Mouse (Mus musculus) intestine, embryonic 14.5 days (tissue): ENCODE data around the gene Card14. TPM values are rescaled to one million over a fixed set of nuclear protein-coding genes. Genes with fewer than 3 reads are reported as not detected.
A peak's percentile ranks its signal among the peaks of the same experiment; 100 is the strongest.

Experiments used
- ATAC-seq: fragments of 200-750 bp; cut with Nextera tagmentation; replicated peaks from 2 replicates; pipeline ENCODE4 v1.8.0; 2017; ENCODE audit warnings: low read depth, moderate number of reproducible peaks, moderate TSS enrichment, moderate library complexity; ENCODE audit not compliant: low FRiP score, low TSS enrichment
- DNase-seq: peaks from one replicate; pipeline ENCODE4 v3.0.0-alpha.2; 2018; ENCODE audit warnings: low spot score
- H3K27ac ChIP-seq: fragments of 300-500 bp; sonication (generic); 2 replicates; pipeline ENCODE4 v1.5.1; 2014; ENCODE audit warnings: low read depth, mild to moderate bottlenecking, control low read depth
- H3K27me3 ChIP-seq: fragments of 300-500 bp; sonication (generic); replicated peaks from 2 replicates; pipeline ENCODE4 v1.6.1; 2014; ENCODE audit warnings: low read length, control low read depth; ENCODE audit not compliant: control insufficient read depth, insufficient read depth
- H3K36me3 ChIP-seq: fragments of 300-500 bp; sonication (generic); 2 replicates; pipeline ENCODE4 v1.6.1; 2014; ENCODE audit warnings: low read length, control low read depth; ENCODE audit not compliant: control insufficient read depth, insufficient read depth
- H3K4me1 ChIP-seq: fragments of 300-500 bp; sonication (generic); replicated peaks from 2 replicates; pipeline ENCODE4 v1.6.1; 2014; ENCODE audit warnings: low read length, control low read depth, mixed read lengths; ENCODE audit not compliant: control insufficient read depth, insufficient read depth
- H3K4me2 ChIP-seq: fragments of 300-500 bp; sonication (generic); 2 replicates; pipeline ENCODE4 v1.6.1; 2014; ENCODE audit warnings: low read length
- H3K4me3 ChIP-seq: fragments of 300-500 bp; sonication (generic); 2 replicates; pipeline ENCODE4 v1.5.1; 2014; ENCODE audit warnings: low read depth, low read length, control low read depth, mixed read lengths
- H3K9ac ChIP-seq: fragments of 300-500 bp; sonication (generic); 2 replicates; pipeline ENCODE4 v1.6.1; 2014; ENCODE audit warnings: mild to moderate bottlenecking, low read length
- H3K9me3 ChIP-seq: fragments of 300-500 bp; sonication (generic); 2 replicates; pipeline ENCODE4 v1.6.1; 2016; ENCODE audit warnings: low read length, control low read depth; ENCODE audit not compliant: control insufficient read depth
- WGBS: fragments of 180-500 bp; shearing (Covaris S2); extraction: QIAGEN DNeasy Blood & Tissue Kit; methylation state at CpG from one replicate; pipeline ENCODE4 v1.1.7; 2014; 5-methylcytosine and 5-hydroxymethylcytosine counted together
- polyA plus RNA-seq: library from polyadenylated mRNA; unstranded; fragments of >200 nt; fragmentation: Nextera tagmentation; extraction: Ambion mirVana; gene quantifications from 2 replicates; pipeline ENCODE4 v1.2.1, GENCODE M21; 2014

Card14 gene
- polyA plus RNA-seq, 1 experiment from 2014 or later, result 2.8 TPM

DNA sequence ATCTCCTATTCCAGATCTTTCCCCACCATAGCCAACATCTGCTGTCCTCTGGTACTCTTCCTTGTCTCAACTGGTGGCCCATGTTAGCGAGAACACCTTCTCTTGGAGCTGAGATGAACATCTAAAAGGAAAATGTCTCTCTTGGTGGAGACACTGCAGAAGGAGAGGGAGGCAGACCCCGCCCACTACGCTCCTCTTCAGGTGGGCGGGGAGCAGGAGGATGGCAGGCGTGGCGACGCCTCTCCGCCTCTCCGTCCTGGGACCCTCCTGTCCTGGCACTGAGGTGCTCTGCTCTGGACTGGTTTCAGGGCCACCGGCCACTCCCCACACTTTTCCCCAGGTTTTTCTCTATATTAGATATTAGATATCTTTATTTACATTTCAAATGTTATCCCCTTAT lies 3.1 kb downstream of the Card14 start:
- H3K4me3 ChIP-seq, result no peak overlapping the region
- H3K4me2 ChIP-seq, result no peak overlapping the region
- 15% methylated on average over 10 of the region's 10 CpGs for WGBS
- H3K4me1 ChIP-seq, result no peaks in the 10 kb centered on the region
- H3K27me3 ChIP-seq, result no peaks in the 10 kb centered on the region
- no peak overlapping the region for H3K27ac ChIP-seq
- H3K9ac ChIP-seq, result no peak overlapping the region
- no peaks in the 10 kb centered on the region for H3K36me3 ChIP-seq
- no peak for ATAC-seq
- no peak for DNase-seq
- no peaks in the 10 kb centered on the region for H3K9me3 ChIP-seq

DNA sequence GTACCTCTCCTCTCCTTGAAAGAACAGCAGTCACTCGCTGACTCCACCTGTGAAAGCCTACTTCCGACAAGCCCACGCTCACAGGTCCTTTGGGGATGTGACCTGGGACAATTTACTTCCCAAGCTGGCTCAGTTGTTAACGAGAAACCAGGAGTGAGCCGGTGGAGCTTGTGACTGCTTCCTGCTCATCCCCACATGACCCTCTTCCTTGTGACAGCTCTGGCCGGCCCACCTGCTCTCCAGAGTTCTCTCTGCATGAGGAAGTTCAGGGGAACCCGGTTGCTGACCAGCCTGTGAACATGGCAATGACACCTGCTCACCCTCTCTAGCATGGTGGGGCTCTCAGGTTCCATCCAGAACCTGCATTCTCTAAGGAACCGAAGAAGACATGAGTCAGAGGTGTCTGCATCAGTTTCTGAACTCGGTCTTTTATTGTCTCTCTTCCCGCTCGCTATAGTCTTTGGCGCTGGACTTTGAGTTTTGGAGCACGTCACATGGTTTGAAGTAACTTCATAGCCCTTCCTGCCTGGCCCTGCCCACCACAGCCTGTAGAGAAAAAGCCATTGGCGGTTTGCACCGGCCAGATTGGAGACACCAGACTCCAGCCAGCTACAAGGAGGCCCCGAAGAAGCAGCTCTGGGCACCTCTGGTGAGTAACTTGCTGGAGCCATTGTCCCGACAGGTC lies 6.8 kb downstream of the Card14 start:
- Histone ChIP-seq H3K36me3 (no peaks in the 10 kb centered on the region), H3K27me3 (no peaks in the 10 kb centered on the region), H3K27ac (peak overlapping the region; percentile 80), H3K4me1 (no peaks in the 10 kb centered on the region), H3K9me3 (no peaks in the 10 kb centered on the region), H3K4me3 (peak overlapping the region; percentile 11; the same call in 1 of the 2 replicates), H3K9ac (no peak overlapping the region), H3K4me2 (peak overlapping the region; percentile 38)
- DNase-seq, result peak; percentile 76
- 64% methylated on average over 17 of the region's 17 CpGs for WGBS
- peak; percentile 79 for ATAC-seq

DNA sequence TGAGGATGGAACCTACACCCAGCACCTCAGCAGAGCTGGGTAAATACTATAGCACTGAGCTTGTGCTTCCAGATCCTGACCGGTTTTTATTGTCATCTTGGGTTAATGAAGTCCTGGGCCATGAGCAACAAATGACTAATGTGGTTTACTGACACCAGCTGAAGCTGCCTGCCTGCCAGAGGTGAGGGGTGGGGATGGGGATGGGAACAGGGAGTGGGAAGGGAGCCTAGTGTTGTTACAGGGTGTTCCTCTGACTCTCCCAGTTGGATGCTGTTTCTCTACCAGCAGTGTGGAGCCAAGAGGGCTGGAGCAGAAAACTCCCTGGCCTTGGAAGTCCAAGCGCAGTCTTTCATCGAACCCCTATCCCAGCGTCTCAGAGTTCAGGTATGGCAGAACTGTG lies 9.2 kb downstream of the Card14 start:
- no peaks in the 10 kb centered on the region for H3K9me3 ChIP-seq
- H3K4me1 ChIP-seq, result no peaks in the 10 kb centered on the region
- no peak overlapping the region for H3K27ac ChIP-seq
- no peaks in the 10 kb centered on the region for H3K36me3 ChIP-seq
- 79% methylated on average over 4 of the region's 4 CpGs for WGBS
- no peak for ATAC-seq
- DNase-seq, result no peak
- no peak overlapping the region for H3K9ac ChIP-seq
- no peaks in the 10 kb centered on the region for H3K27me3 ChIP-seq
- H3K4me3 ChIP-seq, result no peak overlapping the region
- H3K4me2 ChIP-seq, result no peak overlapping the region

DNA sequence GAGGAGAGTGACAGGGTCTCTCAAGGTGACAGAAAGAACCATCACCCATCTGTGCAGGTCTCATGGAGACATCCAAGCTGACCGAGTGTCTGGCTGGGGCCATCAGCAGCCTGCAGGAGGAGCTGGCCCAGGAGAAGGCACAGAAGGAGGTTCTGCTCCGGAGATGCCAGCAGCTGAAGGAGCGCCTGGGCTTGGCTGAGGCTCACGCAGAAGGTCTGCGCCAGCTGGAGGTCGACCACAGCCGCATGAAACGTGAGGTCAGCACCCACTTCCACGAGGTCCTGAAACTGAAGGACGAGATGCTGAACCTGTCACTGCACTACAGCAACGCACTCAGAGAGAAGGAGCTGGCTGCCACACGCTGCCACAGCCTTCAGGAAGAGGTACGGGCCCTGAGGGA lies 15.0 kb downstream of the Card14 start:
- H3K36me3 ChIP-seq, result no peaks in the 10 kb centered on the region
- no peak overlapping the region for H3K4me2 ChIP-seq
- DNase-seq (no peak), ATAC-seq (no peak)
- H3K9ac ChIP-seq, result no peak overlapping the region
- H3K4me3 ChIP-seq, result no peak overlapping the region
- H3K9me3 ChIP-seq, result peaks cover 3% of the 10 kb centered on the region; the same call in 1 of the 2 replicates
- no peaks in the 10 kb centered on the region for H3K4me1 ChIP-seq
- H3K27ac ChIP-seq, result no peak overlapping the region
- H3K27me3 ChIP-seq, result no peaks in the 10 kb centered on the region
- WGBS, result 72% methylated on average over 13 of the region's 13 CpGs

DNA sequence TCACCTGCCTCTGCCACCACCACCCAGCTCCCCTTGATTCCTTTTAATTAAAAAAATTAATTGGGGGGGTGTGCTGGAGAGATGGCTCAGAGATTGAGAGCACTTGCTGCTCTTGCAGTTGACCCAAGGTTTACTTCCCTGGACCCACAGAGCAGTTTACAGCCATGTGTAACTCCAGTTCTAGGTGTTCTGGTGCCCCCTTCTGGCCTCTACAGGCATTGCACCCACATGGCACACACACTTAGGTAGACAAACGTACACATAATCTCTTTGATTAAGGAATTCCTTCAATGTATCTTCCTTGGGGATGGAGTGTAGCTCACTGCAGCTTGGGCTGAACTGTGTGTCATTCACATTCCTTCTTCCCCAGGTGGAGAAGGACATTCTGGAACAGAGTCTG lies 17.5 kb downstream of the Card14 start:
- DNase-seq (no peak), ATAC-seq (no peak)
- no peak overlapping the region for H3K9ac ChIP-seq
- H3K4me1 ChIP-seq, result no peaks in the 10 kb centered on the region
- H3K27me3 ChIP-seq, result no peaks in the 10 kb centered on the region
- no peak overlapping the region for H3K4me2 ChIP-seq
- no peaks in the 10 kb centered on the region for H3K36me3 ChIP-seq
- peaks cover 3% of the 10 kb centered on the region; the same call in 1 of the 2 replicates for H3K9me3 ChIP-seq
- 79% methylated on average over 1 of the region's 1 CpGs for WGBS
- H3K27ac ChIP-seq, result no peak overlapping the region
- no peak overlapping the region for H3K4me3 ChIP-seq

DNA sequence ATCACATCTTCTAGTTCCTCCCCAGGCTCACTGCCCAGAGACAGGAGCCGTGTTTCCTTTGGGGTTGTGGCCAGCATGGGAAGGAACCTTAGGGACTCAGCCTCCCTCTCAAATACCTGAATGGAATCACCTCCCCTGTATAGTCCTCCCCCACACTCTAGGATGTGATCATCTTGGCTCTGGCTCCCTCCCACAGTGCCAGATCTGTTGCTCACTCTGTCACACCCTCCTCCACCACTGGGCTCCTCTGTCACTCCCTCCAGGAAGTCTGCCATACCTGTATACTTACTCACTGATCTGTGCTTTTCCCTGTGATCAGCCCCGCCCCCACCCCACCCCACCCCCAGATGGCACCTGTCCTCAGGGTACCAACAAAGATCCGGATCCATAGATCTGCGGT lies 23.0 kb downstream of the Card14 start:
- H3K4me2 ChIP-seq, result no peak overlapping the region
- WGBS, result 66% methylated on average over 4 of the region's 4 CpGs
- no peaks in the 10 kb centered on the region for H3K27me3 ChIP-seq
- no peaks in the 10 kb centered on the region for H3K36me3 ChIP-seq
- ATAC-seq, result no peak
- no peak overlapping the region for H3K27ac ChIP-seq
- DNase-seq, result no peak
- no peaks in the 10 kb centered on the region for H3K9me3 ChIP-seq
- no peak overlapping the region for H3K9ac ChIP-seq
- no peak overlapping the region for H3K4me3 ChIP-seq
- no peaks in the 10 kb centered on the region for H3K4me1 ChIP-seq

DNA sequence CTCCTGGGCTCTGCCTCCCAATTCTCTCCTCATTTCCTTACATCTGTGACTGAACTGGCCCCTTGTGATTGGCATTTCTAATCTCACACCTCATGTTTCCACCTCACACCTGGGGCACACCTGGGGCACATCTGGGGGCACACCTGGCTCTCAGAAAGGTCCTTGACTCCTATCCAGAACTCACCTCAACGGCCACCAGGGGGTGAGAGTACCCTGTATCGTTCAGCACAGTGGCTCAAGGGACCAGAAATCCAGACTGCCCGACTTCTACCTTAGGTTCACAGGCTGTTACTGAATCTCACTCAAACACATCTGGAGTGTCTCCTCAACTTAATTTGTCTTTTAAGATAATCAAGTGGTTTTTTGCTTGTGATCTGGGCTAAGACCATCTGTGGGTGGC lies 24.4 kb downstream of the Card14 start:
- H3K36me3 ChIP-seq, result no peaks in the 10 kb centered on the region
- 45% methylated on average over 3 of the region's 3 CpGs for WGBS
- DNase-seq (no peak), ATAC-seq (no peak)
- no peak overlapping the region for H3K4me2 ChIP-seq
- H3K27me3 ChIP-seq, result no peaks in the 10 kb centered on the region
- no peak overlapping the region for H3K4me3 ChIP-seq
- no peak overlapping the region for H3K9ac ChIP-seq
- H3K9me3 ChIP-seq, result no peaks in the 10 kb centered on the region
- H3K27ac ChIP-seq, result no peak overlapping the region
- H3K4me1 ChIP-seq, result no peaks in the 10 kb centered on the region

DNA sequence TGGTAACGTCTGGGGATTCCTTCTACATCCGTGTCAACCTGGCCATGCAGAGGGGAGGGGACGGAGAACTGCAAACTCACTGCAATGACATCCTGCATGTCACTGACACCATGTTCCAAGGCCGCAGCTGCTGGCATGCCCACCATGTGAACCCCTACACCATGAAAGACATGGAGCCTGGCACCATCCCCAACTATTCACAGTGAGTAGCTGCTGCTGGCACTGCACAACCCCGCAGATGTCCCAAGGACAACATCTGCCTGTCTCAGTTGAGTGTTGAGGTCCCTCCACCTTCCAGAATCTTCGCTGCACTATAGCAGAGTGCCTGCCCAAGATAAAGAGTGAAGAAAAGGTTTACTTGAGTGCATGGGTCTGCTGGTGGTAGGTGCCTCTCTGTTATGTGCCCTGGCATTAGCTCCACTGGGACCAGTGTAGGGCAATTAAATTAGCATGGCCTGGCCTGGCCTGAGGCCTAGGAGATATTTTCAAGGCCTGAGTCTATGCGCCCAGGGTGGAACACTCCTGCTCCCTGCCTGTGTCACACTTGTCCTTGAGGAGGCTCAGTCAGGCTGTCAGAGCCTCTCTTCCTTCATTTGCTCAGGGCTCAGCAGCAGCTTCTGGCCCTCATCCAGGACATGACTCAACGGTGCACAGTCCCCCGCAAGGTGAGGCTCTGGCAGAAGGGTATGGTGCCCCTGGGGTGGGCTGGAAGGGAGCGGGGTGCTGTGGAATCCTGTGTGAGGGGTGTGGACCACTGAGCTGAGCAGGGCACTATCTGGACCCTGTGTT lies 30.9 kb downstream of the Card14 start:
- no peak for ATAC-seq
- DNase-seq, result no peak

More for the DNA sequence above, 30.9 kb downstream of the Card14 start:
- WGBS, result 81% methylated on average over 10 of the region's 10 CpGs
- Histone ChIP-seq H3K4me3 (no peak overlapping the region), H3K9ac (no peak overlapping the region), H3K4me1 (no peaks in the 10 kb centered on the region), H3K4me2 (no peak overlapping the region), H3K27me3 (no peaks in the 10 kb centered on the region), H3K27ac (no peak overlapping the region), H3K36me3 (no peaks in the 10 kb centered on the region), H3K9me3 (no peaks in the 10 kb centered on the region)
